Mouse (Mus musculus): ENCODE data around the gene Prrx1. TPM values are rescaled to one million over a fixed set of nuclear protein-coding genes. Genes with fewer than 3 reads are reported as not detected.

Gene Prrx1
- polyA plus RNA-seq, 1 experiment, result 6.0 TPM

DNA sequence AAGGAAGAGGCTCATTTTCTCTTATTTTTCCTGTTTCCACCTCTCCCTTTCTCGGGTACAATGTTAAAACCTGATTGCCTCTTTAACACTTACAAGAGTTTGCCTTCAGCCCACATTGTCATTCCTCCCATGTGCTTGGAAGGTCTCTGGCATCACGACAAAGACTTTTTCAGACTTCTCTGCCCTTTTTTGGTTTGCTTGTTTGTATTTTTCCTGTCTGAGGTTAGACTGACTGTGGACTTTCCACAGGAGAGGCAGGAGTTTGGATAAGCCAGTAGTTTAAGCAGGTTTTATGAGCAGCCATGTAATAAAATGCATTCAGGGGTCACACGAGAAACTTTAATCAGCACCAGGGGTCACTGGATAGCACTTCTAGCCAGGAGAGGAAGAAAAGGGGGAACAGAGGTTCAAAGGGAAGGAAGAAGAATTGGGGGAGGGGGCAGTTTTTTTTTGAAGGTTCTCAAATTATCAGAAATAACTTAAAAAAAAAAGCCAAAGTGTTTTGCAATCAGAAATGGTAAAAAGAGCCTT lies 42.2 kb upstream of the Prrx1 start:
- Histone ChIP-seq H3K27ac (ENCODE audit: control insufficient read depth, insufficient read depth, low read depth, low read length, poor library complexity) (no peak overlapping the region), H3K4me1 (ENCODE audit: control insufficient read depth, insufficient read depth, low read length) (no peaks in the 10 kb centered on the region), H3K4me3 (replicated peaks; ENCODE audit: control insufficient read depth, low read depth, low read length) (no peak overlapping the region)
- TF ChIP-seq CTCF (IDR thresholded peaks at IDR 0.05; ENCODE audit: control insufficient read depth, insufficient read depth, low read length) (no peak), POLR2A (IDR thresholded peaks at IDR 0.05; ENCODE audit: borderline replicate concordance, control insufficient read depth, low read depth, low read length) (no peak)
- WGBS, result 27% methylated on average over 3 of the region's 3 CpGs

DNA sequence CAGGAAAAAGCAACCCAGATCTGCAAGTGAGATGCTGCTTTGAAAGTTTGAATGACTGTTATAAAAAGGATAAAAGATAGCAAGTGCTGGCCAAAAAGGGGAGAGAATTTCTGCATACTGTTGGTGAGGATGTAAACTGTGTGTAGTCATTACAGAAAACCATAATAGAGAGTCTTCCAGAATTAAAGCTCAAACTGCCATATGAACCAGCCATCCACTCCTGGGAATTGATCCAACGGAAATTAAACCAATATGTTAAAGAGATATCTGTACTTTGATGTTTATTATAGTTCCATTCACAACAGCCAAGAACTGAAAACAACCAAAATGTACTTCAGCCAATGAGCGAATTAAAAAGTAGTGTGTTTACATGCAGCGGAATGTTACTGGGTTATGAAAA lies 37.5 kb upstream of the Prrx1 start:
- WGBS, result 85% methylated on average over 3 of the region's 3 CpGs
- no peak overlapping the region for H3K27ac ChIP-seq (ENCODE audit: control insufficient read depth, insufficient read depth, low read depth, low read length, poor library complexity)
- no peaks in the 10 kb centered on the region for H3K4me1 ChIP-seq (ENCODE audit: control insufficient read depth, insufficient read depth, low read length)
- no peak overlapping the region for H3K4me3 ChIP-seq (replicated peaks; ENCODE audit: control insufficient read depth, low read depth, low read length)
- TF ChIP-seq CTCF (IDR thresholded peaks at IDR 0.05; ENCODE audit: control insufficient read depth, insufficient read depth, low read length) (no peak), POLR2A (IDR thresholded peaks at IDR 0.05; ENCODE audit: borderline replicate concordance, control insufficient read depth, low read depth, low read length) (no peak)

DNA sequence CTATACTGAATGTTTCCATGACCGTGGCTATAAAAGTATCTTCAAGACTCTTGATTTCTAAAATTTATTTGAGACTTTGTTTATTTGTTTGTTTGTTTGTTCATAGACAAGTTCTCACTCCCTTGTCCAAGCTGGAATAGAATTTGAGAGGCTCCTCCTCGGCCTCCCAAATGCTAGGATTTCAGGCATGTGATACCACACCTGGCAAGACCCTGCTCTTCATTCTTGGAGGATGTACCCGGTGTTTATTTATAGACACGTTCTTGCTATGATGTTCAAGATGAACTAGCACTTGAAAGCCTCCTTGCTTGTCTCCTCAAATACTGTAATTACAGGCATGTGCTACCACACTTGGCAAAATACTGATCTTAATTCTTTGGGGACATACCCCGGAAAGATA lies 32.0 kb upstream of the Prrx1 start:
- H3K4me1 ChIP-seq (ENCODE audit: control insufficient read depth, insufficient read depth, low read length), result no peaks in the 10 kb centered on the region
- no peak overlapping the region for H3K4me3 ChIP-seq (replicated peaks; ENCODE audit: control insufficient read depth, low read depth, low read length)
- no peak overlapping the region for H3K27ac ChIP-seq (ENCODE audit: control insufficient read depth, insufficient read depth, low read depth, low read length, poor library complexity)
- WGBS, result 81% methylated on average over 5 of the region's 5 CpGs
- TF ChIP-seq CTCF (IDR thresholded peaks at IDR 0.05; ENCODE audit: control insufficient read depth, insufficient read depth, low read length) (no peak), POLR2A (IDR thresholded peaks at IDR 0.05; ENCODE audit: borderline replicate concordance, control insufficient read depth, low read depth, low read length) (no peak)

DNA sequence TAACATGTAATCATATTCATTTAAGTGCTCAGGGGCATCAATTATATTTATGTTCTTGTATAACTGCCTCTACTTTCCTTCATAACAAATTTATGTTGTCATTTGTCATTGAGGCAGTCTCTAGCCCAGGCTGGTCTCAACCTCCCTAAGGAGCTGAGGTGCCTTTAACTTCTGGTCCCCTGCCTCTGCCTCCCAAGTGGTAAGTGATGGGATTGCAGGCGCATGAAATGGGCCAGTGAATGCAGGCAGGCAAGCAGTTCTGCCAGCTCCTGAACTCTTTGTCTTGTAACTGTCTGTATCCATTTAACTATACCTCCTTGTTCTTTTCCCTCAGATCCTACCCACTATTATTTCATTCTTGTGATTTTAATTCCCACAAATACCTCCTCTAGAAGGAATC lies 31.4 kb upstream of the Prrx1 start:
- no peak overlapping the region for H3K4me3 ChIP-seq (replicated peaks; ENCODE audit: control insufficient read depth, low read depth, low read length)
- TF ChIP-seq CTCF (IDR thresholded peaks at IDR 0.05; ENCODE audit: control insufficient read depth, insufficient read depth, low read length) (no peak), POLR2A (IDR thresholded peaks at IDR 0.05; ENCODE audit: borderline replicate concordance, control insufficient read depth, low read depth, low read length) (no peak)
- WGBS, result 68% methylated on average over 1 of the region's 1 CpGs
- H3K4me1 ChIP-seq (ENCODE audit: control insufficient read depth, insufficient read depth, low read length), result no peaks in the 10 kb centered on the region
- H3K27ac ChIP-seq (ENCODE audit: control insufficient read depth, insufficient read depth, low read depth, low read length, poor library complexity), result no peak overlapping the region

DNA sequence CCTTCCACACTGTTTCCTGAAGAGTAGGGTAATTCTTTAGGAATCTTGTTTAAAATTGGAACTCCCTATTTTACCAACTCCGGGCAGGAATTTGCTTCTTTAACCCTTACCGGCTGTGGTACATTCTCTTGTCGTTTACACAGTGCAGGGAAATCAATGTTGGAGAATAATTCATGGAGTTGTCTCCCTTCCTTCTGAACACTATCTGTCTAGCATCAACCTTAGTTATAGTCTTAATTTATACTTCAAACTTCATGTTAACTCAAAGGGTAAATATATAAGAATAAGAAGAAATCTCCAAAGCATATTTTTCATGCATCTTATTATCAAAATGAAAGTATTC lies 25.7 kb upstream of the Prrx1 start:
- TF ChIP-seq POLR2A (IDR thresholded peaks at IDR 0.05; ENCODE audit: borderline replicate concordance, control insufficient read depth, low read depth, low read length) (no peak), CTCF (IDR thresholded peaks at IDR 0.05; ENCODE audit: control insufficient read depth, insufficient read depth, low read length) (no peak)
- 85% methylated on average over 3 of the region's 3 CpGs for WGBS
- H3K27ac ChIP-seq (ENCODE audit: control insufficient read depth, insufficient read depth, low read depth, low read length, poor library complexity), result no peak overlapping the region
- H3K4me3 ChIP-seq (replicated peaks; ENCODE audit: control insufficient read depth, low read depth, low read length), result no peak overlapping the region
- no peaks in the 10 kb centered on the region for H3K4me1 ChIP-seq (ENCODE audit: control insufficient read depth, insufficient read depth, low read length)

DNA sequence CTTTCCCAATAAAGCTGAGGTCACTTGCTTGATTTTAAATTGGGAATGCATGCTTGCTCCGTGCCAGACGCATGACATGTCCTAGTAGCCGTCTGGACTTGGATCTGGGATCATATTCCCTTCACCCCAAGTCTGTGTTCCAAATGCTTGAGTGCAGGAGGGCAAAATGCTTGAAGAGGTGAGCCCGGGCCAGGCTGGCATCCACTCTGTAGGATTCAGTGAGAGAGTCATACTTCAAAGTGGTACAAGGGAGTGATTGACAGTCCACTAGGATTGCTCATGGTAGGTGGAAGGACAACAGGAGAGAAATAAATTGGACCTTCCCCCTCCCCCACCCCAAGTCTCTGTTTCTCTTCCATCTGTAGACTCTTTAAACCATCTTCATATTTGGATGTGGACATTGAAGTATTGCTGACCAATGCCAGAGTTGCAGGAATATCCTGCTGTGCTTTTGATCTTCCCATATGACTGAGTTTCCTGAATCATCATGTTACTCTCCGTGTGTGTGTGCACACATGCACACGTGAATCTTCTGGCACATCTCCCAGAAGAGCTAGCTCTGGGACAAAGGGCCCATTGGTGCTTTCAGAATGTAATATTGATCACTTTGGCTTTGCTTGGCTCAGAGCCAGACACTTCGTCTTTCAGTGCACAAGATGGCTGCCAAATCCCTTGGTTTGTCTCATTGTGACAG lies 25.2 kb upstream of the Prrx1 start:
- 76% methylated on average over 7 of the region's 7 CpGs for WGBS
- Histone ChIP-seq H3K4me1 (ENCODE audit: control insufficient read depth, insufficient read depth, low read length) (no peaks in the 10 kb centered on the region), H3K4me3 (replicated peaks; ENCODE audit: control insufficient read depth, low read depth, low read length) (no peak overlapping the region), H3K27ac (ENCODE audit: control insufficient read depth, insufficient read depth, low read depth, low read length, poor library complexity) (no peak overlapping the region)
- TF ChIP-seq CTCF (IDR thresholded peaks at IDR 0.05; ENCODE audit: control insufficient read depth, insufficient read depth, low read length) (no peak), POLR2A (IDR thresholded peaks at IDR 0.05; ENCODE audit: borderline replicate concordance, control insufficient read depth, low read depth, low read length) (no peak)

DNA sequence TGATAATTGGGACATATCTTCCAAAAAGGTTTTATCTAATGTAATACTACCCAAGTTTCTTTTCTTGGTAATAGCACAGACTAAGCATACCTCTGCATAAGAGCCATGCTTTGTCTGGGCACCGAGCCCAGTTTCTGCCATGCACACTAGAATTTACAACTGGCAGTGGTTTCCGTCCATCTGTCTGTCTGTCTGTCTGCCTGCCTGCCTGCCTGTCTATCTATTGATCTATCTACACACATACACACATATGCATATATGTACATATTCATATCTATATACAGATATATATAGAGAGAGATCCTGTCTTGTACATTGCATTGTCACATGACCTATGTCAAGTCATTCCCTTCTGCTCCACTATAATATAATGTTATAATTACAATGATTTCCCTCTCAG lies 24.3 kb upstream of the Prrx1 start:
- H3K4me1 ChIP-seq (ENCODE audit: control insufficient read depth, insufficient read depth, low read length), result no peaks in the 10 kb centered on the region
- H3K27ac ChIP-seq (ENCODE audit: control insufficient read depth, insufficient read depth, low read depth, low read length, poor library complexity), result no peak overlapping the region
- TF ChIP-seq CTCF (IDR thresholded peaks at IDR 0.05; ENCODE audit: control insufficient read depth, insufficient read depth, low read length), result no peak
- no peak for TF ChIP-seq POLR2A (IDR thresholded peaks at IDR 0.05; ENCODE audit: borderline replicate concordance, control insufficient read depth, low read depth, low read length)
- 41% methylated on average over 2 of the region's 2 CpGs for WGBS
- no peak overlapping the region for H3K4me3 ChIP-seq (replicated peaks; ENCODE audit: control insufficient read depth, low read depth, low read length)

DNA sequence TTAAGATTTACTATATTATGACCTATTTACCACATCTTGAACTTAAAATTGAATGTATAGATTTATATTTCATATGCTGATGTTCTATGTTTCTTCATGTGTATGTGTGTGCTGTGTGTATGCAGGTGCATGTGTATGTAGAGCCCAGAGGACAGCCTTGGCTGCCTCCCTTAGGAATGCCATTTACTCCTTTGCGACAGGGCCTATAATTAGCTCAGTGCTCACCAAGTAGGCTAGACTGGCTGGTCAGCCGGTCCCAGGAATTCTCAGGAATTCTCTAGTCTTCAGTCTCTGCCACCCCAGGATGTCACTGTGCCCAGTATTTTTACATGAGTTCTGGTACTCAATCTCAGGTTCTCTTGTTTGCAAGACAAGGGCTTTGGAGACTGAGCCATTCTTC lies 13.8 kb upstream of the Prrx1 start:
- H3K27ac ChIP-seq (ENCODE audit: control insufficient read depth, insufficient read depth, low read depth, low read length, poor library complexity), result no peak overlapping the region
- WGBS, result 93% methylated on average over 2 of the region's 2 CpGs
- no peak for TF ChIP-seq CTCF (IDR thresholded peaks at IDR 0.05; ENCODE audit: control insufficient read depth, insufficient read depth, low read length)
- no peak for TF ChIP-seq POLR2A (IDR thresholded peaks at IDR 0.05; ENCODE audit: borderline replicate concordance, control insufficient read depth, low read depth, low read length)
- H3K4me3 ChIP-seq (replicated peaks; ENCODE audit: control insufficient read depth, low read depth, low read length), result no peak overlapping the region
- H3K4me1 ChIP-seq (ENCODE audit: control insufficient read depth, insufficient read depth, low read length), result no peaks in the 10 kb centered on the region
